Comparison of ENCODE assay signal across 19 mouse cellular contexts in genomic region chr4:65951918-65952317, GRCm38 (mm10).
"Had no signal": no experiment of that assay in that cellular context is flagged by ENCODE, and none has a peak within 500 bp of the region (broad histone marks: within the 10 kb centered on the region; RNA-seq: fewer than 3 reads in every experiment).

No protein-coding gene starts in this region.

- H3K27me3 ChIP-seq: liver, embryonic 13.5 days; liver, embryonic 15.5 days; lung, embryonic 15.5 days; midbrain, embryonic 12.5 days; neural tube, embryonic 13.5 days; stomach, embryonic 15.5 days had no signal

- H3K4me1 ChIP-seq: liver, embryonic 13.5 days; liver, embryonic 15.5 days; lung, embryonic 15.5 days; midbrain, embryonic 10.5 days; neural tube, embryonic 13.5 days; stomach, embryonic 15.5 days had no signal

- ATAC-seq: liver, postnatal 0 days; lung, postnatal 0 days; midbrain, embryonic 16.5 days had no signal

- H3K4me3 ChIP-seq: liver, embryonic 13.5 days; liver, embryonic 15.5 days; lung, embryonic 15.5 days; midbrain, embryonic 10.5 days; midbrain, embryonic 12.5 days; myocyte; neural tube, embryonic 13.5 days; stomach, embryonic 15.5 days had no signal

- H3K9me3 ChIP-seq: liver, embryonic 13.5 days; liver, embryonic 15.5 days; lung, embryonic 15.5 days; midbrain, embryonic 10.5 days; midbrain, embryonic 12.5 days; neural tube, embryonic 13.5 days; stomach, embryonic 15.5 days had no signal

- H3K27ac ChIP-seq: liver, embryonic 13.5 days; liver, embryonic 15.5 days; lung, embryonic 15.5 days; midbrain, embryonic 10.5 days; midbrain, embryonic 12.5 days; neural tube, embryonic 13.5 days; stomach, embryonic 15.5 days; stomach, postnatal 0 days had no signal

- H3K36me3 ChIP-seq: liver, embryonic 13.5 days; liver, embryonic 15.5 days; lung, embryonic 15.5 days; midbrain, embryonic 10.5 days; midbrain, embryonic 12.5 days; neural tube, embryonic 13.5 days; stomach, embryonic 15.5 days had no signal

- DNase-seq: liver, embryonic 13.5 days; liver, postnatal 0 days; lung, adult 2 months; lung, postnatal 4 days; midbrain, embryonic 14.5 days; right cerebral cortex, postnatal 14 days; thymus, adult 18-20 months; thymus, postnatal 14 days; thymus, postnatal 36 days had no signal

- H3K9ac ChIP-seq: liver, embryonic 13.5 days; liver, embryonic 15.5 days; liver, postnatal 0 days; lung, embryonic 15.5 days; midbrain, embryonic 12.5 days; neural tube, embryonic 13.5 days; stomach, embryonic 15.5 days had no signal

- H3K4me2 ChIP-seq: liver, embryonic 13.5 days; liver, embryonic 15.5 days; lung, embryonic 15.5 days; midbrain, embryonic 12.5 days; neural tube, embryonic 13.5 days; stomach, embryonic 15.5 days had no signal
